Mouse (Mus musculus): Measurements from ENCODE around the gene Agap3.

GRCm38 (mm10) chr5:24443927-24444326, 8.1 kb upstream of the Agap3 start:
- TF ChIP-seq GATA1 (IDR thresholded peaks at IDR 0.05; ENCODE audit: low read length) (no peak), TAL1 (IDR thresholded peaks at IDR 0.05; ENCODE audit: low read length) (no peak)

Measured in erythroblast, embryonic 14.5 days (primary cell).